Mouse (Mus musculus): ENCODE measurements around the gene Gm4871.

Gm4871 gene

GRCm38 (mm10) chr5:144990481-144990880 is 42.1 kb downstream of the Gm4871 start:
- no peak for DNase-seq

- DNase-seq: no peak
These were observed 42.5 kb downstream of the Gm4871 start for GRCm38 (mm10) chr5:144990051-144990450.

- DNase-seq: no peak
These were observed 43.5 kb downstream of the Gm4871 start for GRCm38 (mm10) chr5:144989061-144989405.

GRCm38 (mm10) chr5:144988340-144989060 is 44.1 kb downstream of the Gm4871 start:
- peak; percentile 65 for DNase-seq

- no peak for DNase-seq
These were observed 45.0 kb downstream of the Gm4871 start for GRCm38 (mm10) chr5:144987561-144987960.

GRCm38 (mm10) chr5:144984839-144985238 is 47.7 kb downstream of the Gm4871 start:
- DNase-seq: no peak

GRCm38 (mm10) chr5:144983227-144983626 is 49.3 kb downstream of the Gm4871 start:
- no peak for DNase-seq
